Mouse (Mus musculus) E14TG2a.4 (cell line): ENCODE measurements around the gene Gm45808.

Experiments
- CTCF ChIP-seq: conservative IDR thresholded peaks from 2 replicates; pipeline ENCODE4 v1.5.1; 2014; ENCODE audit warnings: low read length
- POU5F1 ChIP-seq: IDR thresholded peaks from 2 replicates; pipeline ENCODE4 v1.6.1; 2014; ENCODE audit warnings: low read length, borderline replicate concordance

DNA sequence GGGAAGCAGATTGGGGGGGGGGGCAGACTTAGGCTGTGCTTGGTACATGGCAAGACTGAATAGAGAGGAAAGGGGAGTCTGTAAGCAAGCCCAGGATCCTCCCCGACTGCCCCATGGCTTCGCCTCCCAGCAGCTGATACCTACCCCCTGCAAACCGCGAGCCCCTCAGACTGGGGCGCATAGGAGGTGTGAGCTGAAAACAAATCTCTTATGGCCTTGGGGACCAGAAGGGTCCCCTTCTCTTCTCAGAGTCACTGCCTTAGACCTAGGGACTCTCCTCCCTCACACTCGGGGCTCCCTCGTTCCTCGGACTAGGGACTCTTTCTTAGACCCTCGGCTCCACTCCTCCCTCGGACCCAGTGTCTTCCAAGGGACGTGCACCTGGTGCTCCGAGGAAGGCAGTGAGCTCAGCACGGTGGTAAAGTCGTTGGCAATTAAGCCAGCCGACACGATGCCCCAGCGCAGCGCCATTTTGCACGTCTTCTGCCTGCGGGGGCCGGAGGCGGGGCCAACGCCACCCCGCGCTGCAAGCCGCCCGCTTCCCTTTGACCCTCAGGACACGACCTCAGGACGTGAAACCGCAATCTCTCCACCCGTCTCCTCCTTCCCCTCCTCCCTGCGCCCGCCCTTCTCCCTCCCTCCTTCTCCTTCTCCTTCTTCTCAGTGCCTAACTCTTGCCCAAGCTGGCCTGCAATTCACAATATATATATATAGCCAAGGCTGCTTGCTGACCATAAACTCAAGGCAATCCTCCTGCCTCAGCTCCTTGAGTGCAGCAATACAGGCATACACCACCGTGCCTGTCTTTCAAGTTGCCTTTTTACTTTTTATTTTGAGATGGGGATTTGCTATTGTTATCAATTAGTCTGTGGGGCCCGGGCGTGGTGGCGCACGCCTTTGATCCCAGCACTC is 1.9 kb upstream of the Gm45808 start, which contains the start of gene Dhdh:
- TF ChIP-seq CTCF (no peak), POU5F1 (no peak)
